Mouse (Mus musculus) CD8-positive naive resting alpha-beta T cell, adult 2 months (primary cell): ENCODE results near the gene Capn9.

Experiments
- DNase-seq, 2 experiments: peaks; one replicate each; pipeline ENCODE4 v3.0.0; 2022; ENCODE audit warnings: low read depth in 2 of 2, low spot score in 2 of 2

Gene Capn9

DNA sequence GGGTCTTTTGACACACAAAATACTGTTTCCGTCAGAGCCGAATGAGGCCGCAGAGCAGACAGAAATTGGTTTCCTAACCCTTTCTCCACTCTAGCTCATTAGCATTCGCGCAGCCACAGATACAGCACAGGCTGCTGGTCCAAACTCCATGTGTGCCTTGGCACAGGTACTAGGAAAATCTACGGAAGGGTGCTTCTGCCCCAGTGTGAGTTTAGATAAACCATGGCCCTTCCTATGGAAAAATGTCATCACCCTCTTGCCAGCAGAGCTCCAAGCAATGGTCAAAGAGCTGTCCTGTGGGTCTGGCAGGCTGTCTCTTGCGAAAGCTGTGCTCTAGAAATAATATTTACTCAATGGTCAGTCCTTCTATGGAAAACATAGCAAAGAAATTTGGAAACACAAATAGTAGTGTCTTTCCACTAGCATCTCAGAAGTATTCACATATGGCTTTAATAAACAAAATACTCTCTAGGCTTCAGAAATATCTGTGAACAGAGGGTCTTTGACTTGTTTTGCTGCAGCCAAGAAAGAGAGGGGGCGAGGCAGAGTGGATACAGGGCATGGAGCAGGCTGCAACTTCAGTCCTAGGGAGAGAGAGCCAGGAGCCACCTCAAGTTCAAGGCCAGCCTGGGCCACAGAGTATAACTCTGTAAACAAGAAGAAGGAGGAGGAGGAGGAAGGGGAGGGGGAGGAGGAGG, 4.0 kb upstream of the Capn9 start:
- no peak for DNase-seq

DNA sequence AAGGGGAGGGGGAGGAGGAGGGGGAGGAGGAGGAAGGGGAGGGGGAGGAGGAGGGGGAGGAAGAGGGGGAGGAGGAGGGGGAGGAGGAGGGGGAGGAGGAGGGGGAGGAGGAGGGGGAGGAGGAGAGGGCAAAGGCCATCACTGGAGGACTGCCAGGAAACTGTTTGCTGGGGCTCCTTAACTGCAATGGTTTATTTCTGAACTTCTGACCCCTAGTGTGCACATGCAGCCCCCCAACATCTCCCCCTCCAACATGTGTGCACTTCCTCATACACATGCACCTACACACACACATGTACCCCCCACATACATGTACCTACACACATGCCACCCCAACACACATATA, 3.5 kb upstream of the Capn9 start:
- no peak for DNase-seq

DNA sequence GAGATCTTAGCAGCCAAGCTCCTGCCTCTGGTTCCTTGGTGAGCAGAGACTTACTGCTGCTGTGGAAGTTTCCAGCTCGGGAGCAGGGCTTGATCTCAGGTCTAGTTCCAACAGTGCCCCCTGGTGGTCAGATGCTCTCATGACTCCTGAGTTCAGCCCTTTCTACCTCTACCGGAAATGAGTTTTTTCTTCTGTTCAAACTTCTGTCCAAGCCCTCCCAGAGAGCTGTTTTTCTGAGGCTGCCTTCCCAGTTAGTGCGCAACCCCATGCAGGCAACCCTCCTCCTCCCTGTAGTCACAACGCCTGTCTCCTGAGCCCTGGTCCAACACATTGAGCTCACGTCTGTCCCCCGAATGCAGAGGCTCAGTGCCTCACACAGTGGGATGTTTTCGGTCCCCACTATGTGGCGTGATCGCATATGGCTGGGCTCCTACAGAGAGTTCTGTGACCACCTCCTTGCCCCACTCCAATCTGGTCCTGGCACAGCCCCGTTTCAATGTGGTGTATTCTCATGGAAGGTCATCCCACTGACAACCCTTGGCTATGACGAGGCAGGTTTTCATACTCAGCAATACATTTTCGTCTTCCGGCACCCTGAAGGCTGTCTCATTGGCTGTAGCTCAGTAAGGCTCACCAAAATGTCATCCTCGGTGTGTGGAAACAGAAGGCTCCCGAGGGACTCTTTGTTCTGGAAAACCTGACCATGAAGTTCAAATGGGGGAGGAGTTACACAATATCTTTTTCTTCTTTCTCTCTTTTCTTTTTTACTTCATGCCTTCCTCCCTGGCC, 2.2 kb upstream of the Capn9 start:
- peak; percentile 78 to 83 for DNase-seq

DNA sequence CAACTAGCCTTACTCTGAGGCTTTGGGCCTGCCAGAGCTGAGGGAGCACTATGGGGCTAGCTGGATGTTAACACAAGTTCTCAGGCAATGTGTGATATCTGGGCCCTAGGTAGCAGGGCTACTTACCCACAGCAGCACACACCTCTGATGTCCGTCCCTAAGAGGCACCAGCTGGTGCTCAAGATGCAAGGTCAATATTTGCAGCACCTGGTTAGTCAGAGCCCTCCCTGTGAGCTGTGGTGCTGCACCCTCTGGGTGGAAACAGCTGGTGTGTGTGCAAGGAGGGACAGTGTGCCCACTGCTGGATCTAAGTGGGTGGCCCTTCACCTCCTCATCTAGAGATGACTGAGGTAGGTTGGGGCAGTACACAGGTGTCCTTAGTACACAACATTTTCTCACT, 840 bp downstream of the Capn9 start:
- no peak for DNase-seq

DNA sequence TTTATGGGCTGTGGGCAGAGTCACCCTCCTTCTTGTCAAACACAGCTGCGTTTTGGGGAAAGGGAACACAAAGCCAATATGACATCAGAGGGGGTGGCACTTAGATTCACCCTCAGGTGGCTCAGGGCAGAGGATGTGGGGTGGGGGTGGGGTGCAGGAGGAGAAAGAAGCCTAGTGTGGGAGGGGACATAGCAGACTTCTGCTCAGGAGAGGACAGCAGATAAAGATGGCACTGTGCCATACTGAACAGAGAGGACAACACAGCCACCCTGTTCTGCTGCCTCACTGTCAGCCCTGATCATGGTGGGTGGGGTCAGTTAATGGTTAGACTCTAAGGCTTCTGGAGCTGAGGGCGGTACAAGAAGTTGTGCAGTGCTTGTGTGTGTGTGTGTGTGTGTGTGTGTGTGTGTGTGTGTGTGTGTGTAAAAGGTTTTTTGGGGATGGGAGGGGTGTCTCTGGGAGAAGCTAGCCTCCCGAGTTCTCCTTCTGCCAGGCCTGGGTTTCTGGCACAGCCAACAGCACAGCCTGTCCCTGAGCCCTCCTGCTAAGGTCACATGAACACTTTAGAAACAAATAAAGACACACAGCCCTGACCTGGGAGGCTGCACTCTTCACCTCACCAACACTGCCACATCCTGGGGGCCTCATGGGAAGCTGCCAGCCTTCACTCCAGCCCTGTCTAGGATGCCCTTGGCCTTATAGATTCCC, 10.0 kb downstream of the Capn9 start:
- no peak for DNase-seq

DNA sequence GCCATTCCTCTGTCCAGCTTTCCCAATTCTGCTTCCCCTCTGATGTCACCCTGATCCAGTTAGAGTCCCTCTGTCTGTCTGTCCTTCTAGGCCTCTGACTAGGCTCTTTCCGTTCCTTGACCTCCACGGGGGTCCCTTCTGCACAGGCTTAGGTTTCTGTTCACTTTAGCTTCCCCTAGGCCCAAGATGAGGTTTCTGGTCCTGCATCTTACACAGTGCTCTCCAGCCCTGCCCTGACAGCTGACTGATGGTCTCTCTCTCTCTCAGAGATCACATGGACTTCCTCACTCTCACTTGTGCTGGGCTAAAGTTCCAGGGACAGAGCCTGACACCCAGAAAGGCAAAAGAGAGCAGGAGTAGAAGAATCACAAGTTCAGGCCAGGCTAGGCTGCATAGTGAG, 10.6 kb downstream of the Capn9 start:
- no peak for DNase-seq

DNA sequence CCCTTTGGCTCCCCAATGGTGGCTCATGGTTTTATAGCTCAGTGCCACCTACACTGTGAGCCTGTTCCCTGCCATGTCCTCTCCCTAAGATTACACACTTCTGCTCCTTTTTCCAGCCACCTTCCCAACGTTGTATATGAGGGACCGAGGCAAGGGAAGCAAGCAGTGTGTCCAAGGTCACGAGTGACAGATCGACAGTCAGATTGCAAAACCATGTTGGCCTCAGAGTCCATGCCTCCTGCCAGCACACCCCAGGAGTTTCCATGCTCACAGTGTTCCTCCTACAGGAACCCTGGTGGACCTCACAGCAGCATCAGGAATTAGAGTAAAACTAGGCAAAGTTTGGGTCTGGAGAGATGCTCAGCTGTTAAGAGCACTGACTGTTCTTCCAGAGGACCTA, 13.5 kb downstream of the Capn9 start:
- no peak for DNase-seq

DNA sequence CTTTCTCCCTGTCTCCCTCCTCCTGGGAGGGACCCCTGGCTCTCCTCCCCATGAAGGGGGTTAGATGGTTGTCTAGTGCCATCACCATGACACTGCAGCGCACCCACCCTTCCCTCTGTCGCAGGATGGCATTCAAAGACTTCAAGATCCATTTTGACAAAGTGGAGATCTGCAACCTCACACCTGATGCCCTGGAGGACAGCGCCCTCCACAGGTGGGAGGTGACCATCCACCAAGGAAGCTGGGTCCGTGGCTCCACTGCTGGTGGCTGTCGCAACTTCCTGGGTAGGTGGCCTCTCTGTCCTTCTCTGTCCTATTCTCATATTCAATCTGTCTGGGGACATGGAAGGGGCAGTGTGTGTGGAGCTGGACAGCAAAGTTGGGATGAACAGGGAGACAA, 28.2 kb downstream of the Capn9 start:
- DNase-seq = no peak

DNA sequence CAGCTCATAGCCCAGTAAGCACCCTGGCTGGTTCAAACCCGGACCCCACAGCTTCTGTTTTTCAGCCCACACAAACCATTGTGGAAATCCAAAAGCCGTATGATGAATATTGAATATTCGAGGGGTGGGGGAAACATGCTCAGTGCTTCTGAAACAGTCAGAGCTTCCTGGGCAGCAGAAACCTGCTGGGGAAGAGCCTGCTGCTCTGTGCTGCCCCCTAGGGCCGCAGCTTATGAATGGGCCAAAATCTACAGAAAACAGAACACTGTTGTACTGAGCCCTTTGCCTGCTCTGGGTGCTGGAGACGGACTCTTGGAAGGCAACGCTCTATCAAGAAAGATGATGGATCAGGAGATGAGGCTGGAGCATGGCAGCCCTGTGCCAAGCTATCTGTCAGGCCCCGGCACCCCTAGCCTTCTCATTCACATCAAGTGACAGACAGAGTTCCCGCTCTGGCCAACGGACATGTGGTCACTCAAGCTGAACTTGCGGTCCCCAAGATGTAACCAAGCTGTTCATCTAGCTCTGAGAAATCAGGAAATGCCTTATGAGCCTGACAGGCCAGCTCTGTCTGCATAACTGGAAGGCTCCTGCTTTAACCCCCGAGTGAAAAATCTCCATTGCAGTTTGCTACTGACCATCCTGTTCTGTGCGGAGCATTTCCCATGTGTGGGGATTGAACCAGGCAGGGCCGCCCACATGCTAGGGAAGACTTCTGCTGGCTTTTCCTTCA, 32.5 kb downstream of the Capn9 start:
- no peak for DNase-seq

DNA sequence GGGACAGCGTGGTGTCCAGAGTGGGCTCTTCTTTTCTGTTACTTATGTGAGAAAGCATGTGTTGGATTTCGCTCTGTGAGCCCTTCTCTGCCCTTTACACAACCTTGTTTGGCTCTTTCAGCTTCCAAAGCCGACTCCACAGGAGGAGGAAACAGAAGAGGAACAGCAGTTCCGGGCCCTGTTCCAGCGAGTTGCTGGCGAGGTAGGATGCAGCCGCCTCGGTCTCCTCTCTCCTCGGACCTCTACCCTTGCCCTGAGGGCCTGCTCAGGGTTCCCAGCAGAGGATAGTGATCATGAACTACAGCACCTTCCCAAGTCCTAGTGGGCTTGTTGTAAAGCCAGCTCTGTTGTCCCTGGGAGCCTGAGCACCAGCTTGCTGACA, 33.1 kb downstream of the Capn9 start:
- no peak for DNase-seq

DNA sequence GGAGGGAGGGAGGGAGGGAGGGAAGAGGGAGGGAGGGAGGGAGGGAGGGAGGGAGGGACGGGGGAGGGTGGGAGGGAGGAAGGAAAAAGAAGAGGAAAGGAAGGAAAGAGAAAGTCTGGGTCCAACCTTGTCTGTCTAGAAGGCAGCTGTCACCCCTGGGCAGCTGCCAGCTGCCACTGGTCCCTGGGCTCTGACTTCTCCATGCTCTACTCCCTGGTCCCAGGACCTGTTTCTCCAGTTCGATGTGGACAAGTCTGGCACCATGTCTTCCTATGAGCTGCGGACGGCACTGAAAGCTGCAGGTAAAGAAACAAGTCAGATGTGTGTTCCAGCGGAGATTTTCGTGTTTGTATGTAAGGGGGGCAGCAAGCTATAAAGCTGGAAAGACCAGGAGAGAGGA, 38.4 kb downstream of the Capn9 start:
- DNase-seq = no peak

DNA sequence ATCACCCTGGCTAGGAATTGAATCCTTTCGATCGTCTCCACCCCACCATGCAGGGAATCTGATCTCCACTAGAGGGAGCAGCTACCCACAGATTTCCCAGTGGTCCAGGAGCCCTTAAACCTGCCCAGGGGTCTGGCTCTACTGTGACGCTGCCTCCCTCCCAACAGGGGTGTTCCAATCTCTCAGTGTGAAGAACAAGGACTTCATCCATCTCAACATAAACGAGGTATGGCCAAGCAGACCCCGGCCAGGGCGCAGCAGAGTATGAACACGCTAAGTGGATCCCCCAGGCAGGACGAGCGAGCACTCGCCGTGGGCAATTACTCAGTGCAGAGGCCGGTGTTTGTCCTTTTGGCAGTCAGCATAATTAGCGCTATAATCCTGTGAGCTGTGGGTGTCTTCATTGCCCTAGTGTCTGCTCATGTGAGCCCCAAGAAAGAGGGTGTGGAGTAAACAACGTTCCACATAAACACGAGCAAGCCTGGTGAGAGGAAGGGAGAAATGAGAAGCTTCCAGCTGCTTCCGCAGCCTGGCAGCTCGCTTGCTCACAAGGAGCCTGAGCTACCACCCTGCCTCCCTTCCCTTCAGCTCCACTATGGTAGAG, 41.5 kb downstream of the Capn9 start:
- peak; percentile 44 to 59 for DNase-seq

DNA sequence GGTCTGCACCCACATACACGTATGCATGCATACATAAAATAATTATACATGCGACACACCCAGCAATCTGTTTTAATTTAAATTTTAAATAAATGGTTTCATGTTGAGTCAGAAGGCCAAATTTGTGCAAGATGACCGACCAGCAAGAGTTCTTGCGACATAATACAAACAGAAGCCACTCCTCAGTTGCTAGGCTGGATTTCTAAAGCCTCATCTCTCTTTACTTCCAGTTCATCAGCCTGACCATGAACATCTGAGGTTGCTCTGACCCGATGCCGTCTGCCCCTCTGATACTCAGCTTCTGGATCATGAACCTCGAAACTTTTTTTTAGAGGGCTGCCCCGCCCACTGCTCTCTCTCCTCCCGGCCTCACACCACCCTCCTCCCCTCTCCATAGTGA, 42.3 kb downstream of the Capn9 start:
- DNase-seq = no peak

DNA sequence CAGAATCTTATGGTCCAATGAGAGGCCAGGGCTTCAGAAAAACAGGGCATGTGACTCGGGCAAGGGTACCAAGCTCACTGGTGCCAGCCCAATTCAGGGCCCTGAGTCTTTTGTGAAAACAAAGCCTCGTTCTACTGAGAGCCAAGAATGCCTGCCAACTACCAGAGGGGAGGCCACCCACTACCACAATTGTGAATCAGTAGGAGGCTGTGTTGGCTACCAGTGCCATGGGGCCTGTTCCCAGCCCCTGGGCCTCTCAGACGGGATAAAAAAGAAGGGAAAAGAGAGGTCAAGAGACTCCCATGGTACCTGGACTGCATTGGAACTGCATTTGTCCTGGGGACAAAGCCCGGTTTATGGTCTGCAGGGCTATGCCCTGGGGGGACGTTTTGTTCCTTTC, 45.3 kb downstream of the Capn9 start:
- DNase-seq = no peak

DNA sequence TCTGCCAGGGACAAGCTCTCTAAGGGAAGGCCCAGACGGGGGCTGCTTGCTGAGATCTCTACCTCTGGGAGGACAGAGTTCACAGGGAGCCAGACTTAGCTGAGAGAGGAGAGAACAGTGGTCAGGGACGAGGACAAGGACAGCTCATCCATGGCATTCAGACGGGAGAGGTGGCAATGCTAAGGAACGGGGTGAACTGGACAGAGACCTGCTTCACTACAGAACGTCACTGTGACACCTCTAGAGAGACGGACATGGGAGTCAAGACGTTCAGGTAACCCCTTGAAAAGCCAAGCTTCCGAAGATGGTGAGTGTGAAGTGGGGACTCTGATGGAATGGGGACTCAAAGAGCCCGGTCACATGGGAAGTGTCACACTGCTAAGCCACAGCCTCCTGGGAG, 50.3 kb downstream of the Capn9 start:
- DNase-seq = no peak

DNA sequence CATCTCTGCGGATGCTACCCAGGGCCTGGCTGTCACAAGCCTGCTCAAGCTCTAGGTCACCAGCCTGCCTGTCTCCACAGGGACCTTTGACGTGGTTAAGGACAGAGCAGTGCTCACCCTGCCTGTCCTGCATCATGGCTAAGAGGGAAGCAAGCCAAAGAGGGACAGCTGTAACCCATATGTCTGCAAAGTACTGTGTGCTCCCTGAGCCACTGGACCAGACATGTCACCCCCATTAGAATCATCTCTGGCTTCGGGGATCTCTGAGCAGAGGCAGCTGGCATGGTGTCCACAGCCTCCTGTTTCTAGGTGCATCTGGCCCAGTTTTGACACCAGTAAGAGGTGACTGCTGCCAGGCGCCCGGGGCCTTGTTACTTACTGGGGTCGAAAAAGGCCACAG, 54.6 kb downstream of the Capn9 start:
- no peak for DNase-seq

DNA sequence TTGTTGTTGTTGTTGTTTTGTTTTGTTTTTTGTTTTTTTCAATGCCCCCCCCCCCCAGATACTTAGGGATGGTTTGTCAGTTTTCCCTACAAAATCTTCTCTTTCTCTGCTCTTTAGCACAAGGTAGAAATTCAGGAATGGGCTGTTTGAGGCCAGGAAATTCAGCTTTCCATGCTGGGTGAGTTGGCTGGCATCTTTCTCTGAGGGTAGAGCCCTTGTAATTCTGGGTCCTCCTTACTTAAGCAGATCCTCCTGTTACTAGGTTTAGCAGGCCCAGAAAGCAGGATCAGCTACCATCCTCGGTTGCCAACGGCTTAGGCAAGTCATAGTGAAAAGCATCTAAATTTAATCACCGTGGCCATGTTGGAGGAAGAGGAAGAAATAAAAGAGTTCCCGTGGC, 55.0 kb downstream of the Capn9 start:
- DNase-seq = no peak

DNA sequence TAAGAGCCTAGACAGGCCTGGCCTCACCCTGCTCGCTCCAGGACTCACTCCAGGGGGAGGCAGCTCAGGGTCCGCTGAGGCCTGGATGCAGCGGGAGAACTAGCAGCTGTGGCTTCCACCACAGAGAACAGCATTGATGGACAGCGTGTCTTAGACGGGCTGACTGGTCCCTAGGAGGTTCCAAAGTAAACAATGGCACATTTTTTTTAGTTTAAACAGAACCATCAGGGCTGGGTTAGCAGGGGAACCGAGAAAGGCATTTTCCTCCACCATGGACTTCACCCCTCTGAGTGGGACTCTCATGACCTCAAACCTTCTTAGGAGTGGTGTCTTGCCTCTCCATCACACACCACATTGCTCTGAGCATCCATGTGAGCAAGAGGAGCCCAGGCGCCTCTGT, 56.1 kb downstream of the Capn9 start:
- no peak for DNase-seq

DNA sequence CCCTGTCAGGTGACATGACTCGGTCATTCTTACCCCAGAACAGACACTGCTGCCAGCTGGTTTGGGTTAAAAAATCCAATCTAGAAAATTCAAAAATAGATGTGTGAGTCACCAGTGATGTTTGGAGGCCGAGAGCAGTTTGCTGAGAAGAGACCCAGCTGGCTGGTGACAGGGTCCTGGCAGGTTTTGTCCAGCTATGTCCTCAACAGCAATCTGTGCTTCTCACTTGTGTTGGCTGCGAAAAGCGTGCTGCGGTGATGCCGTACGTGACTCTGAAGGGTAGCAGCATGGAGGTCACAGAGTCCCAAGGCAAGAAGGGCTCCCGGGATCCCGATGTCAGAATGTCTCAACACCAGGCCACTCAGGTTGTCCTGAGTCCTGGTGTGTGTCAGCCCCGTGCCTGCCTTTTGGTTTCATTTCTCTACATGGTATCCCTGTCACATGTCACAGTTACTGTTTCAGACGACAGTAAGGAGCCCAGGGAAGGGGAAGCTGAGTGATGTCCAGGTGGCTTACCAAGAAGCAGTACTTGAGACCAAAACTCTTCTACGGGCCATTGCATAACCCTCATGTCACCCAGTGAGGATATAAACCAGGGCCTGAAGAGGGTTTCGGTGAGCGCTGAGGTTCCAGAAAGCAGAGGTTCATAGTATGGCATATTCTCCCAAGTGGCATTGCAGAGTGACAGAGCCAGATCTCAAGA, 57.2 kb downstream of the Capn9 start:
- DNase-seq = no peak

DNA sequence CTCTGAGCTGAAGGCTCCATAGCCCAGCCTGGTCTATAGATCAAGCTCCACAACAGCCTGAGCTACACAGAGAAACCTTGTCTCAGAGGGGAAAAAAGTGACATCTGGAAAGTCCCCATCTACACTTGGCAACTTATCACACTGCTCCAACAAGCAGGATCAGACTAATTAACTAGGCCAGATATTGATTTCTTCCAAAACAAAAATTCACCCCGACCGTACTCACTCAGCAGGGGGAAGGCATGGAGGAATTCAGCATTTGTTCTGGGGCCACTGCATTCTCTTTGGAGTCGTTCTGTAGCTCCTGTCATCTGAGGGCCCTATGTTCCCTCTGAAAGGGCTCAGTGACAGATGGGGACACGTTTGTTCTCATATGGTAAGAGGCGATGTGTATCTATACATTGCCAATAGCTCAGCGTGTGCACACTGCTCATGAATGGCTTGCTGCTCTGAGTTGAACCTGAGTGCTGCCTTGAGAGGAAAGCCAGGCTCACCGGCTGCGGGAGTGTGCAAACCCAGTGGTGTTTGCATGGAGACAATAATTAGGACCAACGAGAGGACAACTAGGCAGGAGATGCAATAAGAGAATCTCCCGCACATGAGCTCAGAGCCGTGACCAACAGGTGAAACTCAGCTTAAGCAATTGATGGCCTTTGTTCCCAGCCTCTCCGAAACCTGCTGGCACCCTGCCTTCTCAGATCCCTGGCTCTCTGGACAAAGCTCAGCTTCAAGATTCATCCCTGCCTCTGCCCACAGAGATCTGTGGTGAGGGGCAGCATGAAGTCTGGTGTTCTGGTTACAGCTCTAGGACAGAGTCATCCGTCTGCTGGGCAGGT, 58.7 kb downstream of the Capn9 start:
- DNase-seq = no peak
